Mouse (Mus musculus): ENCODE results near the gene Dock3.

Dock3 gene

DNA sequence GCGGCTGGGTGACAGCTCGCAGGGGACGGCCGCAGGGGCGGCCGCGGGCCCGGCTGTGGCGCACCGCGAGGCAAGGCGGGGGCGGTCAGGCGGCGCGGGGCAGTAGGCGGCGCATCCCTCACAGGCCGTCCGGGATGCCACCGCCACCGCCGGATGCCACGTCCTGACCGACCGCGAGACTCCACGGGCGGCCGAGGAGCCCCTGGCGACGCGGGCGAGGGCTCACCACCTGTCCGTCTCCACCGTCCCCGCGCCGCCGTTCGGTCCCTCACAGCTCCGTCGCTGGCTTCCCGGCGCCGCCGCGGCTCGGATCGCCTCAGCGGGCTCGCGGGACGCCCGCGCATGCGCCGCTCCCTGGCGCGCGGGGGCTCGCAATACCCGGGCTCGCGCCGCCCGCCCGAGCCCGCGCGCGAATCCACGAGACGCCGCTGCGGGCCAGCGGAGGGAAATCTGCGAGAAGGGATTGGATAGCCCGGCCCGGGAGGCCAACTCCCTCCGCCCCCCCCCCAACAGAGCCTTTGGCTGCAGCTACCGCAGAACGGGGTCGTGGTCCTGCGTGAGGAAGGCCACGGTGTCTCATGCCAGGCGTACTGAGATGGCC is at the start of gene Dock3:
Dock3 (minus strand) TSS at position 371 of the 601 bp plus-strand sequence.
- DNase-seq (ENCODE audit: low read depth) = peak; percentile 62

DNA sequence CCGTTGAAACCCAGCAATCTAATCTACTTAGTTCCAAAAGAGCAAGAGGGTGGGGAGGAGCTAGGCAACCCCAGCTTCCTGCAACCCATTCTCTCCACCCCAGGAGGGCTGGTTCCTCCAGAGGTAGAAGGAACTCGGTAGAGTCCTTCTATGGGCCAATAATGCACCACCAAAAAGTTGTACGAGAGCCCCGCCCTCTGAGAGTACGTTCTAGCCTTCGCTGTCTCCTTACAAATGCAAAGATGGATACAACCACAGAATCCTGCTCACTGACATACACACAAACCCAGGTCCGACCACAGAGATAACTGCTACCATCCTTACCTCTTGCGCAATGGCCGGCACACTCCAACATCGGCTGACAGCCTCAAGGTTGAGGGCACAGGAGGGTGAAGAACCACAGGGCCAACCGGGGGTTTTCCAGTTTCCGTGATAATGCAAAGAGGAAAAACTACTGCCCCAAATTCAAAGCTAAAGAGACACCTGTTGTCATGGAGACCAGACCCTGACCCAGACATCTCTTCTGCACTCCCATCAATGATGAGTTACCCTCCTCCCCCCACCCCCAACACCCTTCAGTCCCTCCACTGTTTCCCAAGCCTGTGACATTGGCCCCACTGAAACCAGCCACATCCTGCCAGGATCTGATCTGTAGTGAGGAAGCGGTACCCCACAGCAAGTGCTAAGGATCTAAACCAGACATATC is 48.8 kb upstream of the Dock3 start:
- peak; percentile 66 for DNase-seq (ENCODE audit: low read depth)

DNA sequence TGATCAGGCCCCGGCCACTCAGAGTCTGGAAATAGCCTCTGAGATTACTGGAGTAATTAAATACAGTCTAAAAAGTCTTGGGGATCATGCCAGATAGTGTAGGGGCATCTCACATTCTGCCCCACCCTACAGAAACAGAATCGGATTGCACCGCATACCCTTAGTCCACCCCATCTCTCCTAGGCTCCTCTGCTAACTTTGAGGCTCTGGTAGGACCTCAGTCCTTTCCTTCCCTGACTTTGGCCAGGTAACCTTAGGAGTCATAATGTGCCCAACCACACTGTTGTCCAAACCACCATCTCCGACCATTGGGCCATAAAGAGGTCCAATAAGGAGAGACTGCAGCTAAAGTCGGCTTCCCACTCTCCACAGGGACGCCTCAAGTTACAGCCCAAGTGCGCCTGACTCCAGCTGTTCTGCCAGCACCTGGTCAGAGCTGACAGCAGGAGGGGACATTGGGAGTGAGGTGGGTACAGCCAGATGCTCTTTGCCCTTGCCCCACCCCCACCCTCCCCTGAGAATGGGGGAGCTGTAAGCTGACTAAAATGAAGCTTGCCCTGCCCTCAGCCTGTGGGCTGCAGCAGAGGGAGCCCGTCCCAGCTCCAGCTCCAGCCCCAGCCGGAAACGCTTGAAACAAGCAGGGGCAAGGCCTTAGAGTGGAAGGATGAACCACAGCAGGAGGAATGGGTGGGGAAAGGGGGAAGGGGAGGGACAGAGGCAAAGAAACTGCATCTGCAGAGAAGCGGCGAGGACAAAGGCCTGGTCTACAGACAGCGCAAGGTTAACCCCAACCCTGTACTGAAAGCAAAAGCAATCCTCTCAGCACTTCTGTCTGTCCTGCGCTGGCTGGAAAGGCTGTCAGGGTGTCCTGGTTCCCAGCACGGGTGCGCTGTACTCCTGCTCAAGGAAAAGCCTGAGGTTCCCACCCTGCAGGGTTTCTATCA is 47.9 kb upstream of the Dock3 start:
- no peak for DNase-seq (ENCODE audit: low read depth)

DNA sequence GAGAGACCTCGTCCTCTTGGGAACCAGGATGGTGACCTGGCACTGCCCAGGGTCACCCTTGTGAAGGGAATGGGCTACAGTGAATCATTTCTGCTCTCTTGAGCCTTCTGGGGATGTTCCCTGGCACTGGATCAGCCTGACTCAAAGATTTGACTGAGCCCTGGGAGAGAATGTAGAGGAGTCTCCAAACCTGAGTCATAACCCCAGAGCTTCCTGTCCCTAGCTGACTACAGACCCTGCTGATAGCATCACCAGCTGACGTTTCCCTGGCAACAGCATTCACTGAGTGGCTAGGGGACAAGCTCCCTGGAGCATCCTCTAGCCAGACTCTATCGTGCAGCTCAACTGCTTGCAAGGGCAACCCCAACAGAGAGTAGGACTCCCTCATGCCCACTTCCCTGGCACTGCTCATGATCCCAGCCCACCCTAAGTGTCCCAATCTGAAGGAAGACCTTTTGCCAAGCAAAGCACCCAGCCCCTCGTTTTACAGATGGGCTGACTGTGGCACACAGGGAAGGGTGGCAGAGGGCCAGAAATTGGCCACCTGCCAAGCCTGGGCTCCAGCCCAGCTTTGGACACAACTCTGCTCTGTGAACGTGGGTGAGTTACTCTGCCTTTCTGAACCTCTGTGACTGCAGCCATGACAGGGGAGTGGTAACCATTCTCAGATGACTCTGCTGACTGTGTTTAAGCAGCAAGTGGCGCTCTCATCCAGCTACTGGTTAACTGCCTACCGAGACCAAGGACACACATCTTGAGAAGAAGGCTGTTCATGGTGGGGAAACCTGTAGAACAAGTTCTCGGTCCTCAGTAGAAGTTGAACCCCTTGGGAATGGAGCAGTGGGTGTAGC is 47.0 kb upstream of the Dock3 start:
- no peak for DNase-seq (ENCODE audit: low read depth)

- no peak for DNase-seq (ENCODE audit: low read depth)
These were observed 46.4 kb upstream of the Dock3 start for GRCm38 (mm10) chr9:107278126-107278525.

DNA sequence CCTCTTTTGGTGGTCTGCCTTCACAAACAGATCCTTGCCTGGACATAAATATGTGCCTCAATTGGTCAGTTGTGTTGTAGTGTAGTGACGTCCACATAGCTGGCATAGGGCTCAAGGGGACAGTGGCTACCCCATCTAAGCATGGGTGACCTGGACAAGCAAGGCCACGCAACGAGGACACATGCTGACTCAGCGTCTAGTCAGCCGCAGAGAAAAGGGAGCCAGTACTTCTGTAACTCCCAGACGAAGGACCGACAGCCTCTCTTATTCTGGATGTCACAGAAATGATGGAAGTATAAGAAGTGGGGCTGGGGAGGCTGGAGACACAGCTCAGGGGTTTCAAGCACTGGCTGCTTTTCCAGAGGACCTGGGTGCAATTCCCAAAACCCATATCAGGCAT is 45.9 kb upstream of the Dock3 start:
- DNase-seq (ENCODE audit: low read depth) = no peak

DNA sequence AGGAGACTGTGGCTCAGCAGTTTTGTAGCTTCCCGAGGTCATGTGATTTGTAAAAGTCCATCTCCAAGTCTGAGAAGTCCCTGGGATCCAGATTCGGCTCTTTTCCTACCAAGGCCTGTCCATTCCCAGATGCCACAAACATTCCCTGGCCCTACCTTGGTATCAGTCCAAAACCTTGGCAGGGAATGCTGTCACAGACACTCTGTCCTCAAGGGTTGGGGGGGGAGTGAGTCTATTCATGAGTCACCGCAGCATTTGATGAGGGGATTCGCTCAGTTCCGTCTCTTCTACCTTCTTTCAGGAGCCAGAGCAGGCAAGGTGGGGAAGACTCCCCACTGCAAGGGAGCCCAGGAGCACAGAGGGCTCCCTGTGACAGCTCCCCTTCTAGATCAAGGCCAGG is 44.0 kb upstream of the Dock3 start:
- no peak for DNase-seq (ENCODE audit: low read depth)

GRCm38 (mm10) chr9:107274751-107275150 is 43.0 kb upstream of the Dock3 start:
- DNase-seq (ENCODE audit: low read depth) = no peak

GRCm38 (mm10) chr9:107273184-107273583 is 41.5 kb upstream of the Dock3 start:
- no peak for DNase-seq (ENCODE audit: low read depth)

DNA sequence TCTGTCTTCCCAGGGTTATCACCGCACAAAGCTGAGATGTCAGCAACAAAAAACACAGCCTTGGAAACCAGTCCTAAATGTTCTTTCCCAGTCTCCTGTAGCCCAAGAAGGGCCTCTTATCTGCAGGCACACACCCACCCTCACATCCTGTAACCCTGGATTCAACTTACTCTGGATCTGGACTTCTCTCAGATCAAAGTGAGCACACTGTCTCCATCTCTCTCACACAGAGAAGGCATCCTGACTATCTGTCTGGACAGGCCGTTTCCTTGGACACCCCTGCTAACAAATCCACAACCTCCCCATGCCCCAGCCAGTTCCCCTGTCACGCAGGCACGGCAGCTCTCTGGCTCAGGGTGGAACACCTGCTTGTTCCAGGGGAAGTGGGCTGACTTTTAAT is 40.6 kb upstream of the Dock3 start:
- DNase-seq (ENCODE audit: low read depth) = no peak

- no peak for DNase-seq (ENCODE audit: low read depth)
These were observed 39.6 kb upstream of the Dock3 start for GRCm38 (mm10) chr9:107271177-107271938.

DNA sequence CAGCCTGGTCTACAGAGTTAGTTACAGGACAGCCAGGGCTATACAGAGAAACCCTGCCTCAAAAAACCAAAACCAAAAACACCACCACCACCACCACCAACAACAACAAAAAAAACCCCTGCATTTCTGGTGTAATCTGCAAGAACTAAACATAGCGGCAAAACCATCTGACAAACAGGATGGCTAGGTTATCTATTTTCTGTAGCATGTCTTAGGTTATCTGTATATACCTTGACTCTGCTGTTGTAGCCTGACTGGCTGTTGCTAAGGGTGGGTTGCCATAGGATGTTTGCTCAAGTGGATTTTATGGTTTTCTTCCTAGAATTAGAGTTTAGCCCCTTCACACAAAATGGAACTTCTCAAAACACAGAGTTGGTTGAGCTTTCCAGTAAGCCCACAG is 38.1 kb upstream of the Dock3 start:
- no peak for DNase-seq (ENCODE audit: low read depth)

GRCm38 (mm10) chr9:107267721-107268402 is 36.2 kb upstream of the Dock3 start:
- DNase-seq (ENCODE audit: low read depth) = no peak

GRCm38 (mm10) chr9:107267028-107267427 is 35.3 kb upstream of the Dock3 start:
- no peak for DNase-seq (ENCODE audit: low read depth)

DNA sequence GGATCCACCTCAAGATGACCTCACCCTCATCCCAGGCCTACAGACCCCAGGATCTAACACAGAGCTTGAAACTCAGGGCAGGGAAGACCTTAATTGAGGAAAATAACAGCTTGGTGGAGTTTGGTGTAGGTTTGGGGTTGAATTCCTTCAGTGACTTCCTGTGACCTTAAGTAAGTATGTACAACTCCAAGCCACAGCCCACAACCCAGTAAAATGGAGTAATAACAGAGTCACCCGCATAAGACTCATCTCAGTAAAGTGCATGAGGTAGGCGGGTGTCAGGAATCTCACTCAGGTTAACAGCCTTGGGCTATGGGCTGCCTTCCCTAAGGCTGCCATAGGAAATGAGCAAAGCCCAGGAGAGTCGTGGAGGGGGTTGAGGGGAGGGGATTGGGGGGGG is 33.0 kb upstream of the Dock3 start:
- DNase-seq (ENCODE audit: low read depth) = no peak

- no peak for DNase-seq (ENCODE audit: low read depth)
These were observed 32.2 kb upstream of the Dock3 start for GRCm38 (mm10) chr9:107263912-107264311.

DNA sequence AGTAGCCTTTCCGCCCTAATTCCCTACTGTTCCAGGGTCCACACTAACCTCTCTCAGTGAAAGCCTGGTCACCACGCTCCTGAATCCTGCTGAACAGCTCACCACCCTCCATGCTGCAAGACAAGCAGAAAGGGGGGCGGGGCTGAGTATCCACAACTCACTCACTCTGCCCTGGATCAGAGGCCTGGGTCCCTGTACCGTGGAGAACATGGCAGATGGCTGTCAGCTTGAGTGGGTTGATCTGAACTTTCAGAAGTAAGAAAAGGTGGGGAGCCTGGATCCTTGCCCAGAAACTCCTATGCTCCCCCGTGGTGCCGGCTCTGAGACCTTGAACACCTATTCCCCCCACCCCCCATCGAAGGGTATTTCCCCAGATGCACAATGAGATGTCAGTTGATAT is 30.7 kb upstream of the Dock3 start:
- DNase-seq (ENCODE audit: low read depth) = no peak

DNA sequence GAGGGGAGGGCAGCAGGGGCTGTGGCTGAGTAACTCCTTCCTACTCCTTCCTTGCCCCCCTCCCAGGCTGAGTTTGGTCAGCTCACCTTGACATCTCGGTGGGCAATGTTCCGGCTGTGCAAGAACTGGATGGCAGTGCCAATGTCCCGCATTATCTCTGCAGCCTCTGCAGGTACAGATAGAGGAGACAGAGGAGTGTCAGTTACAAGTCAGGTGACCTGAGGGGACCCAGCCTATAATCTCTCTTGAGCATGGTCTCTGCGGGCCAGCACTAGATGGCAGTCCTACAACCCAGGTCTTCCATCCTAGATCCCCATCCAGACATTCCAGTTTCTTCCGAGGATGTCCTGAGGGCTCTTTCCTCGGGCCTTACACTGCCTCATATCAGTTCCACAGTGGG is 30.1 kb upstream of the Dock3 start:
- no peak for DNase-seq (ENCODE audit: low read depth)

DNA sequence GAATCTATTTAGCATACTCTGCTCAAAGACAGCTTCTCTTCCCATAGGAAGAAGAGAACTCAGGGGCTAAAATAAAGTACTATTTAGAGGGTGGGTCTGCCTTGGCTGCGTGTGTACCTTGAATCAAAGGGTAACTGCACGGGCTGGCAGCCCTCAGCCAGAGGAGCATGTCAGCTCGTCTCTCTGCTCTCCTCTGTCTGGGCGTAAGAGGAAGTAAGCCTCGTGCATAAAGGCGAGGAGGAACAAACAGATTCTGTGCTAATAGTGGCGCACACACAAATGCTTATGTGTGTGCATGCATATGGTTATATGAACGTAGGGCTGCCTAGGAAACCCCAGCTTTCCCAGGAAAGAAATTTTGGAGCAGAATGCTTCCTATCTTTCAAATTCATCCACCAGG is 29.1 kb upstream of the Dock3 start:
- no peak for DNase-seq (ENCODE audit: low read depth)

- no peak for DNase-seq (ENCODE audit: low read depth)
These were observed 28.7 kb upstream of the Dock3 start for GRCm38 (mm10) chr9:107260429-107260828.

- DNase-seq (ENCODE audit: low read depth) = no peak
These were observed 27.9 kb upstream of the Dock3 start for GRCm38 (mm10) chr9:107259571-107259970.

Measured in naive thymus-derived CD4-positive, alpha-beta T cell, adult 2 months (primary cell).